Mouse (Mus musculus) heart, adult 2 months (tissue): ENCODE measurements around the gene Plin1.

Experiments
- CTCF ChIP-seq: fragments of 200-600 bp; IDR thresholded peaks from 2 replicates; pipeline ENCODE4 v1.8.1; 2022; ENCODE audit warnings: antibody characterized with exemption, mild to moderate bottlenecking, moderate library complexity
- EP300 ChIP-seq: fragments of 200-500 bp; IDR thresholded peaks from 2 replicates; pipeline ENCODE4 v1.6.1; 2011; ENCODE audit warnings: low read depth, low read length, control low read depth; ENCODE audit not compliant: insufficient read depth

GRCm38 (mm10) chr7:79747659-79748058, 15.0 kb upstream of the Plin1 start:
- TF ChIP-seq CTCF: no peak
- no peak for TF ChIP-seq EP300
